Mouse (Mus musculus) myocyte (in vitro differentiated cells): ENCODE measurements around the gene Epo.

Experiments used
- CEBPB ChIP-seq: IDR thresholded peaks from 2 replicates; pipeline ENCODE4 v1.6.1; 2011; ENCODE audit warnings: mild to moderate bottlenecking, moderate library complexity; ENCODE audit not compliant: poor library complexity, insufficient read depth, severe bottlenecking
- E2F4 ChIP-seq: IDR thresholded peaks from one replicate; pipeline ENCODE4 v1.6.1; 2011; ENCODE audit warnings: mild to moderate bottlenecking, control low read depth, moderate library complexity; ENCODE audit not compliant: insufficient read depth
- MAX ChIP-seq: IDR thresholded peaks from one replicate; pipeline ENCODE4 v1.6.1; 2011; ENCODE audit warnings: low read depth, mild to moderate bottlenecking, control low read depth
- MYOD1 ChIP-seq, 3 experiments: IDR thresholded peaks; one replicate each; pipeline ENCODE4 v1.6.1; 2011; ENCODE audit warnings: control low read depth in 2 of 3, low read depth in 2 of 3, mild to moderate bottlenecking in 2 of 3, moderate library complexity in 1 of 3; ENCODE audit not compliant: insufficient read length in 2 of 3, control insufficient read depth in 1 of 3
- MYOG ChIP-seq, 3 experiments: IDR thresholded peaks; one replicate each; pipeline ENCODE4 v1.6.1; 2011; ENCODE audit warnings: control low read depth in 2 of 3, low read depth in 2 of 3, mild to moderate bottlenecking in 2 of 3; ENCODE audit not compliant: insufficient read length in 2 of 3, control insufficient read depth in 1 of 3, insufficient read depth in 1 of 3
- POLR2A ChIP-seq: IDR thresholded peaks from one replicate; pipeline ENCODE4 v1.6.1; 2011; ENCODE audit warnings: low read depth, mild to moderate bottlenecking, control low read depth, moderate library complexity; ENCODE audit not compliant: insufficient read length
- POLR2AphosphoS2 ChIP-seq: IDR thresholded peaks from one replicate; pipeline ENCODE4 v1.6.1; 2011; ENCODE audit warnings: low read depth, control low read depth; ENCODE audit not compliant: insufficient read length
- REST ChIP-seq: IDR thresholded peaks from one replicate; pipeline ENCODE4 v1.6.1; 2011; ENCODE audit warnings: mild to moderate bottlenecking, control low read depth, moderate library complexity; ENCODE audit not compliant: insufficient read depth, insufficient read length
- SRF ChIP-seq: IDR thresholded peaks from one replicate; pipeline ENCODE4 v1.6.1; 2011; ENCODE audit warnings: low read depth; ENCODE audit not compliant: control insufficient read depth, insufficient read length
- TCF12 ChIP-seq: IDR thresholded peaks from one replicate; pipeline ENCODE4 v1.6.1; 2011; ENCODE audit warnings: mild to moderate bottlenecking, control low read depth; ENCODE audit not compliant: poor library complexity, insufficient read depth, severe bottlenecking
- TCF3 ChIP-seq: IDR thresholded peaks from one replicate; pipeline ENCODE4 v1.6.1; 2011; ENCODE audit warnings: low read depth, control low read depth; ENCODE audit not compliant: insufficient read length
- USF1 ChIP-seq: IDR thresholded peaks from one replicate; pipeline ENCODE4 v1.6.1; 2011; ENCODE audit warnings: low read depth, mild to moderate bottlenecking, control low read depth, moderate library complexity

DNA sequence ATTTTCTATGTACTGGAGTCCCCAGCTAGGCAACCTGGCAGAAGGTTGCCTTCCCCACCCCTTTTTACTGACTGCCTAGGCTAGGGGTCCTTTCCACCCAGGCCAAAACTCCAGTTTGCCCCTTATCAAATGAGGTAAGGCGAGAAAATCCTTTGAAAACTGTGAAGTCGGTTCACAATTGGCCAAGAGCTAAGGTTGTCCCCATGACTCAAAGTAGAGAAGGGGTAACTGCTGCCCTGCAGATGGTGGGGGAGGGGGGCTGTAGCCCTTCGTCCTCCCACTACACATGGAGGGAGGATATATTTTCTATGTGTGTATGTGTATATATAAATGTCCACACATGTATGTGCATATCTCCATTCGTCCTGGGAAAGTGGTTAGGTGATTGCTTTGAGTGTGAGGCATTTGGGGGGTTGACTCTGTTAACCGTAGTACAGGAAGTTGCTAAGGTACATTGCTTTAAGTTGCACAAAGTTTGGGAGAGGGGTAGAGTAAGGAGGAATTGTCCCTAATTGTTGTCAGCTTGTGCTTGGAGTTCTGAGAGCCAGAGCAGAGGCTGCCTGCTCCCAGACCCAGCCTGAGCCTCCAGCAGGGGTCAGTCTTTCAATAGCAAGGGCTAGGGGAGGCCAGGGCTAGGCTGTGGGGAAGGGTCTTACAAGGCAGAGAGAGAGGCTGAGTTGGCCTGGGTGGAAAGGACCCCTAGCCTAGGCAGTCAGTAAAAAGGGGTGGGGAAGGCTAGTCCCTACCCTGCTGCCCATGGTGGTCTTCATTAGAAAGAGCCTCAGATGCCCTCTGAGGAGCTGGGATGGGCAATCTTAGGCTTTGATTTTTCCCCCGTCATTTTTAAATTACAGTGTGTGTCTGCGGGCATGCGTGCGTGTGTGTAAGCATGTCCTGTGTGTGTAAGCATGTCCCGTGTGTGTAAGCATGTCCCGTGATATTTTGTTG, 19.9 kb downstream of the Epo start:
- TF ChIP-seq MYOD1 (IDR thresholded peaks at IDR 0.05; ENCODE audit: control insufficient read depth in 1 of 3, insufficient read length in 2 of 3, low read depth in 2 of 3), result no peak
- no peak for TF ChIP-seq TCF12
- TF ChIP-seq POLR2A, result no peak
- TF ChIP-seq TCF3, result no peak
- TF ChIP-seq POLR2AphosphoS2, result no peak
- TF ChIP-seq MAX, result no peak
- no peak for TF ChIP-seq USF1
- TF ChIP-seq CEBPB, result no peak
- no peak for TF ChIP-seq SRF
- TF ChIP-seq E2F4, result no peak
- TF ChIP-seq MYOG (IDR thresholded peaks at IDR 0.05; ENCODE audit: control insufficient read depth in 1 of 3, insufficient read depth in 1 of 3, insufficient read length in 2 of 3, low read depth in 2 of 3), result no peak
- no peak for TF ChIP-seq REST
